Mouse (Mus musculus) testis, adult 2 months (tissue): ENCODE results near the gene Ptpn14. TPM values are rescaled to one million over a fixed set of nuclear protein-coding genes. Genes with fewer than 3 reads are reported as not detected.

ENCODE experiments used
- H3K27ac ChIP-seq: fragments of 200-500 bp; 2 replicates; pipeline ENCODE4 v1.5.1; 2012; ENCODE audit warnings: low read depth, low read length; ENCODE audit not compliant: control insufficient read depth, insufficient read depth
- H3K27me3 ChIP-seq: fragments of 200-500 bp; 2 replicates; pipeline ENCODE4 v1.6.1; 2012; ENCODE audit warnings: mild to moderate bottlenecking, low read length, moderate library complexity; ENCODE audit not compliant: control insufficient read depth, insufficient read depth
- H3K36me3 ChIP-seq: fragments of 200-500 bp; 2 replicates; pipeline ENCODE4 v1.6.1; 2012; ENCODE audit warnings: mild to moderate bottlenecking, low read length; ENCODE audit not compliant: control insufficient read depth, insufficient read depth
- H3K4me1 ChIP-seq: fragments of 200-500 bp; 2 replicates; pipeline ENCODE4 v1.6.1; 2012; ENCODE audit warnings: low read length; ENCODE audit not compliant: control insufficient read depth, insufficient read depth
- H3K4me3 ChIP-seq: fragments of 200-500 bp; 2 replicates; pipeline ENCODE4 v1.5.1; 2012; ENCODE audit warnings: low read depth, mild to moderate bottlenecking, low read length, moderate library complexity, mixed read lengths; ENCODE audit not compliant: control insufficient read depth
- CTCF ChIP-seq: fragments of 200-500 bp; IDR thresholded peaks from 2 replicates; pipeline ENCODE4 v1.5.1; 2012; ENCODE audit warnings: low read depth, mild to moderate bottlenecking, inconsistent platforms, low read length, moderate library complexity; ENCODE audit not compliant: control insufficient read depth, insufficient read depth, insufficient replicate concordance
- POLR2A ChIP-seq: fragments of 200-500 bp; IDR thresholded peaks from 2 replicates; pipeline ENCODE4 v1.6.1; 2012; ENCODE audit warnings: low read depth, mild to moderate bottlenecking, inconsistent platforms, low read length, moderate library complexity; ENCODE audit not compliant: control insufficient read depth
- polyA plus RNA-seq: library from polyadenylated mRNA; depleted of rRNA; stranded (reverse); fragments of >200 nt; gene quantifications from 2 replicates; pipeline ENCODE4 v1.2.3, GENCODE M21; 2012

Ptpn14 gene
- polyA plus RNA-seq, 1 experiment: 3.3 TPM

GRCm38 (mm10) chr1:189781721-189782345 is 53.8 kb downstream of the Ptpn14 start:
- TF ChIP-seq CTCF (no peak), POLR2A (no peak)
- Histone ChIP-seq H3K36me3 (no peaks in the 10 kb centered on the region), H3K4me1 (0 out of 2 replicates have a peak, but pooled peaks cover 2% of the 10 kb centered on the region), H3K27me3 (no peaks in the 10 kb centered on the region), H3K4me3 (no peak overlapping the region), H3K27ac (no peak overlapping the region)

- Histone ChIP-seq H3K27ac (no peak overlapping the region), H3K4me1 (0 out of 2 replicates have a peak, but pooled peaks cover 2% of the 10 kb centered on the region), H3K4me3 (no peak overlapping the region), H3K36me3 (no peaks in the 10 kb centered on the region), H3K27me3 (no peaks in the 10 kb centered on the region)
- TF ChIP-seq CTCF (no peak), POLR2A (no peak)
Observed at GRCm38 (mm10) chr1:189782709-189783108, 54.6 kb downstream of the Ptpn14 start.

- Histone ChIP-seq H3K27me3 (no peaks in the 10 kb centered on the region), H3K4me1 (no peaks in the 10 kb centered on the region), H3K4me3 (no peak overlapping the region), H3K36me3 (no peaks in the 10 kb centered on the region), H3K27ac (no peak overlapping the region)
- TF ChIP-seq POLR2A: no peak
- TF ChIP-seq CTCF: no peak
Observed at GRCm38 (mm10) chr1:189784503-189784902, 56.4 kb downstream of the Ptpn14 start.

- Histone ChIP-seq H3K27me3 (no peaks in the 10 kb centered on the region), H3K27ac (no peak overlapping the region), H3K4me3 (no peak overlapping the region), H3K36me3 (no peaks in the 10 kb centered on the region), H3K4me1 (no peaks in the 10 kb centered on the region)
- no peak for TF ChIP-seq CTCF
Observed at GRCm38 (mm10) chr1:189786707-189787485, 58.8 kb downstream of the Ptpn14 start.

GRCm38 (mm10) chr1:189789545-189789944 is 61.5 kb downstream of the Ptpn14 start:
- H3K36me3 ChIP-seq: no peaks in the 10 kb centered on the region
- no peak for TF ChIP-seq POLR2A
- H3K27me3 ChIP-seq: no peaks in the 10 kb centered on the region
- H3K27ac ChIP-seq: no peak overlapping the region
- H3K4me3 ChIP-seq: no peak overlapping the region
- H3K4me1 ChIP-seq: no peaks in the 10 kb centered on the region

GRCm38 (mm10) chr1:189790666-189791065 is 62.6 kb downstream of the Ptpn14 start:
- Histone ChIP-seq H3K36me3 (no peaks in the 10 kb centered on the region), H3K4me3 (no peak overlapping the region), H3K27me3 (no peaks in the 10 kb centered on the region), H3K4me1 (no peaks in the 10 kb centered on the region), H3K27ac (no peak overlapping the region)
- TF ChIP-seq CTCF (no peak), POLR2A (no peak)

GRCm38 (mm10) chr1:189791534-189792217 is 63.6 kb downstream of the Ptpn14 start:
- no peak overlapping the region for H3K27ac ChIP-seq
- no peaks in the 10 kb centered on the region for H3K36me3 ChIP-seq
- no peak for TF ChIP-seq CTCF
- no peak for TF ChIP-seq POLR2A
- no peaks in the 10 kb centered on the region for H3K27me3 ChIP-seq
- H3K4me3 ChIP-seq: no peak overlapping the region
- H3K4me1 ChIP-seq: no peaks in the 10 kb centered on the region
